Mouse (Mus musculus) hindbrain, embryonic 13.5 days (tissue): ENCODE measurements around the gene Clmn. TPM values are rescaled to one million over a fixed set of nuclear protein-coding genes. Genes with fewer than 3 reads are reported as not detected.

Source experiments
- ATAC-seq: fragments of 200-750 bp; cut with Nextera tagmentation; 2 replicates; pipeline ENCODE4 v1.8.0; 2017; ENCODE audit warnings: moderate TSS enrichment; ENCODE audit not compliant: low FRiP score
- H3K27ac ChIP-seq: fragments of 300-500 bp; sonication (generic); 2 replicates; pipeline ENCODE4 v1.5.1; 2015; ENCODE audit warnings: inconsistent platforms, mild to moderate bottlenecking, moderate library complexity
- H3K27me3 ChIP-seq: fragments of 300-500 bp; sonication (generic); 2 replicates; pipeline ENCODE4 v1.6.1; 2015; ENCODE audit warnings: mild to moderate bottlenecking, inconsistent platforms
- H3K36me3 ChIP-seq: fragments of 300-500 bp; sonication (generic); 2 replicates; pipeline ENCODE4 v1.6.1; 2015; ENCODE audit warnings: mild to moderate bottlenecking, inconsistent platforms
- H3K4me1 ChIP-seq: fragments of 300-500 bp; sonication (generic); replicated peaks from 2 replicates; pipeline ENCODE4 v1.6.1; 2015; ENCODE audit warnings: inconsistent platforms
- H3K4me2 ChIP-seq: fragments of 300-500 bp; sonication (generic); 2 replicates; pipeline ENCODE4 v1.6.1; 2015; ENCODE audit warnings: inconsistent platforms, mild to moderate bottlenecking, moderate library complexity
- H3K4me3 ChIP-seq: fragments of 300-500 bp; sonication (generic); 2 replicates; pipeline ENCODE4 v1.5.1; 2015; ENCODE audit warnings: mild to moderate bottlenecking, inconsistent platforms
- H3K9ac ChIP-seq: fragments of 300-500 bp; sonication (generic); 2 replicates; pipeline ENCODE4 v1.6.1; 2015; ENCODE audit warnings: mild to moderate bottlenecking, inconsistent platforms
- H3K9me3 ChIP-seq: fragments of 300-500 bp; sonication (generic); 2 replicates; pipeline ENCODE4 v1.6.1; 2016; ENCODE audit warnings: inconsistent platforms
- WGBS: fragments of 180-500 bp; shearing (Covaris S2); methylation state at CpG from one replicate; pipeline ENCODE4 v1.1.7; 2015; 5-methylcytosine and 5-hydroxymethylcytosine counted together
- polyA plus RNA-seq: library from polyadenylated mRNA; unstranded; fragments of >200 nt; fragmentation: Nextera tagmentation; extraction: Ambion mirVana; gene quantifications from 2 replicates; pipeline ENCODE4 v1.2.1, GENCODE M21; 2015

The Clmn gene
- polyA plus RNA-seq, 1 experiment from 2014 or later, result 2.1 TPM

GRCm38 (mm10) chr12:104871987-104872386 lies 7.1 kb upstream of the Clmn start:
- 0 out of 2 replicates have a peak, but pooled peaks cover 3% of the 10 kb centered on the region for H3K27me3 ChIP-seq
- H3K4me2 ChIP-seq, result no peak overlapping the region
- no peaks in the 10 kb centered on the region for H3K36me3 ChIP-seq
- 95% methylated on average over 6 of the region's 6 CpGs for WGBS
- H3K9ac ChIP-seq, result no peak overlapping the region
- ATAC-seq, result no peak
- H3K9me3 ChIP-seq, result no peaks in the 10 kb centered on the region
- H3K4me1 ChIP-seq, result no peaks in the 10 kb centered on the region
- H3K4me3 ChIP-seq, result no peak overlapping the region
- no peak overlapping the region for H3K27ac ChIP-seq

GRCm38 (mm10) chr12:104869737-104870136 lies 4.9 kb upstream of the Clmn start:
- Histone ChIP-seq H3K27ac (no peak overlapping the region), H3K36me3 (no peaks in the 10 kb centered on the region), H3K27me3 (0 out of 2 replicates have a peak, but pooled peaks cover 3% of the 10 kb centered on the region), H3K9me3 (no peaks in the 10 kb centered on the region), H3K9ac (no peak overlapping the region), H3K4me2 (no peak overlapping the region), H3K4me1 (peaks cover 7% of the 10 kb centered on the region), H3K4me3 (no peak overlapping the region)
- 78% methylated on average over 3 of the region's 3 CpGs for WGBS
- no peak for ATAC-seq

- no peak overlapping the region for H3K4me2 ChIP-seq
- H3K9me3 ChIP-seq, result no peaks in the 10 kb centered on the region
- 0 out of 2 replicates have a peak, but pooled peaks cover 3% of the 10 kb centered on the region for H3K27me3 ChIP-seq
- no peaks in the 10 kb centered on the region for H3K36me3 ChIP-seq
- no peak overlapping the region for H3K4me3 ChIP-seq
- no peak overlapping the region for H3K9ac ChIP-seq
- no peak for ATAC-seq
- H3K4me1 ChIP-seq, result peaks cover 12% of the 10 kb centered on the region
- no peak overlapping the region for H3K27ac ChIP-seq
- WGBS, result 84% methylated on average over 3 of the region's 3 CpGs
Measured at GRCm38 (mm10) chr12:104868430-104868829, 3.6 kb upstream of the Clmn start.

- whole genome bisulfite sequencing, result 69% methylated on average over 6 of the region's 6 CpGs
- Histone ChIP-seq H3K27ac (no peak overlapping the region), H3K36me3 (no peaks in the 10 kb centered on the region), H3K9me3 (no peaks in the 10 kb centered on the region), H3K9ac (no peak overlapping the region), H3K27me3 (0 out of 2 replicates have a peak, but pooled peaks cover under 1% of the 10 kb centered on the region), H3K4me2 (no peak overlapping the region), H3K4me1 (peaks cover 12% of the 10 kb centered on the region), H3K4me3 (no peak overlapping the region)
- no peak for ATAC-seq
Measured at GRCm38 (mm10) chr12:104867851-104868250, 3.0 kb upstream of the Clmn start.

- H3K27ac ChIP-seq, result peak overlapping the region; percentile 44; the same call in 1 of the 2 replicates
- peaks cover 12% of the 10 kb centered on the region for H3K4me1 ChIP-seq
- peak overlapping the region; percentile 87 for H3K9ac ChIP-seq
- H3K4me3 ChIP-seq, result peak overlapping the region; percentile 71
- no peaks in the 10 kb centered on the region for H3K36me3 ChIP-seq
- H3K27me3 ChIP-seq, result 0 out of 2 replicates have a peak, but pooled peaks cover 4% of the 10 kb centered on the region
- peak overlapping the region; percentile 89 for H3K4me2 ChIP-seq
- H3K9me3 ChIP-seq, result no peaks in the 10 kb centered on the region
- under 1% methylated on average over 7 of the region's 10 CpGs for WGBS
- peak; percentile 63; the same call in 1 of the 2 replicates for ATAC-seq
Measured at GRCm38 (mm10) chr12:104865166-104865535, 275 bp upstream of the Clmn start.

GRCm38 (mm10) chr12:104863653-104864052 lies 1.2 kb downstream of the Clmn start:
- Histone ChIP-seq H3K36me3 (no peaks in the 10 kb centered on the region), H3K27me3 (0 out of 2 replicates have a peak, but pooled peaks cover 4% of the 10 kb centered on the region), H3K4me2 (peak overlapping the region; percentile 89), H3K9me3 (no peaks in the 10 kb centered on the region), H3K9ac (no peak overlapping the region), H3K4me1 (peaks cover 12% of the 10 kb centered on the region), H3K27ac (no peak overlapping the region), H3K4me3 (no peak overlapping the region)
- 81% methylated on average over 7 of the region's 7 CpGs for WGBS
- no peak for ATAC-seq

- no peak for ATAC-seq
- Histone ChIP-seq H3K9me3 (no peaks in the 10 kb centered on the region), H3K9ac (no peak overlapping the region), H3K27me3 (0 out of 2 replicates have a peak, but pooled peaks cover 4% of the 10 kb centered on the region), H3K4me2 (no peak overlapping the region), H3K36me3 (no peaks in the 10 kb centered on the region), H3K4me3 (no peak overlapping the region), H3K4me1 (peaks cover under 1% of the 10 kb centered on the region), H3K27ac (peak overlapping the region; percentile 25)
- 63% methylated on average over 7 of the region's 7 CpGs for WGBS
Measured at GRCm38 (mm10) chr12:104859140-104859539, 5.7 kb downstream of the Clmn start.

GRCm38 (mm10) chr12:104858732-104859131 lies 6.1 kb downstream of the Clmn start:
- Histone ChIP-seq H3K27me3 (0 out of 2 replicates have a peak, but pooled peaks cover 4% of the 10 kb centered on the region), H3K36me3 (no peaks in the 10 kb centered on the region), H3K4me1 (no peaks in the 10 kb centered on the region), H3K9me3 (no peaks in the 10 kb centered on the region), H3K4me2 (no peak overlapping the region), H3K9ac (no peak overlapping the region), H3K27ac (peak overlapping the region; percentile 25; the same call in 1 of the 2 replicates), H3K4me3 (no peak overlapping the region)
- 51% methylated on average over 5 of the region's 5 CpGs for WGBS
- no peak for ATAC-seq

- WGBS, result 88% methylated on average over 10 of the region's 10 CpGs
- no peak for ATAC-seq
- no peak overlapping the region for H3K4me2 ChIP-seq
- no peaks in the 10 kb centered on the region for H3K9me3 ChIP-seq
- H3K4me3 ChIP-seq, result no peak overlapping the region
- H3K4me1 ChIP-seq, result no peaks in the 10 kb centered on the region
- H3K27me3 ChIP-seq, result 0 out of 2 replicates have a peak, but pooled peaks cover 4% of the 10 kb centered on the region
- no peak overlapping the region for H3K27ac ChIP-seq
- no peak overlapping the region for H3K9ac ChIP-seq
- no peaks in the 10 kb centered on the region for H3K36me3 ChIP-seq
Measured at GRCm38 (mm10) chr12:104857614-104858013, 7.3 kb downstream of the Clmn start.

GRCm38 (mm10) chr12:104856540-104856939 lies 8.3 kb downstream of the Clmn start:
- Histone ChIP-seq H3K27me3 (0 out of 2 replicates have a peak, but pooled peaks cover 4% of the 10 kb centered on the region), H3K4me1 (peaks cover 8% of the 10 kb centered on the region; the same call in 1 of the 2 replicates), H3K36me3 (no peaks in the 10 kb centered on the region), H3K4me3 (no peak overlapping the region), H3K27ac (no peak overlapping the region), H3K9me3 (no peaks in the 10 kb centered on the region), H3K4me2 (no peak overlapping the region), H3K9ac (no peak overlapping the region)
- 89% methylated on average over 3 of the region's 3 CpGs for WGBS
- ATAC-seq, result no peak

GRCm38 (mm10) chr12:104855548-104855947 lies 9.3 kb downstream of the Clmn start:
- no peak for ATAC-seq
- 70% methylated on average over 7 of the region's 7 CpGs for WGBS
- peaks cover 13% of the 10 kb centered on the region; the same call in 1 of the 2 replicates for H3K4me1 ChIP-seq

GRCm38 (mm10) chr12:104854826-104855225 lies 10.1 kb downstream of the Clmn start:
- H3K4me1 ChIP-seq, result peaks cover 13% of the 10 kb centered on the region; the same call in 1 of the 2 replicates
- no peaks in the 10 kb centered on the region for H3K36me3 ChIP-seq
- no peaks in the 10 kb centered on the region for H3K9me3 ChIP-seq
- H3K27ac ChIP-seq, result no peak overlapping the region
- ATAC-seq, result no peak
- H3K27me3 ChIP-seq, result no peaks in the 10 kb centered on the region
- WGBS, result 91% methylated on average over 2 of the region's 2 CpGs
- no peak overlapping the region for H3K4me3 ChIP-seq
- H3K9ac ChIP-seq, result no peak overlapping the region
- no peak overlapping the region for H3K4me2 ChIP-seq

More at GRCm38 (mm10) chr12:104855548-104855947, 9.3 kb downstream of the Clmn start:
- Histone ChIP-seq H3K27ac (no peak overlapping the region), H3K27me3 (no peaks in the 10 kb centered on the region), H3K36me3 (no peaks in the 10 kb centered on the region), H3K4me2 (no peak overlapping the region), H3K9ac (no peak overlapping the region), H3K4me3 (no peak overlapping the region), H3K9me3 (no peaks in the 10 kb centered on the region)

GRCm38 (mm10) chr12:104853374-104853773 lies 11.5 kb downstream of the Clmn start:
- no peak overlapping the region for H3K9ac ChIP-seq
- no peak overlapping the region for H3K27ac ChIP-seq
- H3K36me3 ChIP-seq, result no peaks in the 10 kb centered on the region
- no peak overlapping the region for H3K4me2 ChIP-seq
- H3K4me3 ChIP-seq, result no peak overlapping the region
- H3K9me3 ChIP-seq, result no peaks in the 10 kb centered on the region
- H3K27me3 ChIP-seq, result no peaks in the 10 kb centered on the region
- ATAC-seq, result no peak
- 92% methylated on average over 7 of the region's 7 CpGs for whole genome bisulfite sequencing
- H3K4me1 ChIP-seq, result peaks cover 13% of the 10 kb centered on the region; the same call in 1 of the 2 replicates
